22 mouse cellular contexts compared by ENCODE assay signal in genomic region chrX:164379721-164380120, GRCm38 (mm10). TPM values are rescaled to one million over a fixed set of nuclear protein-coding genes. Genes with fewer than 3 reads are reported as not detected.
DNase-seq lines count a peak whose midpoint lies in the region; ATAC-seq and TF ChIP-seq lines count a peak whose summit lies in the region.
"Had no signal": no experiment of that assay in that cellular context is flagged by ENCODE, and none has a peak within 500 bp of the region (broad histone marks: within the 10 kb centered on the region; RNA-seq: fewer than 3 reads in every experiment).

No protein-coding gene starts in this region.

- H3K36me3 ChIP-seq in lung, embryonic 16.5 days (ENCODE audit: control insufficient read depth, insufficient read depth, low read length) = no peaks in the 10 kb centered on the region
- H3K36me3 ChIP-seq: forebrain, embryonic 12.5 days; G1E; heart, embryonic 13.5 days; hindbrain, embryonic 15.5 days had no signal

- DNase-seq in gastrocnemius, adult 2 months = no peak
- no peak for DNase-seq in gastrocnemius, adult 8-10 months (ENCODE audit: low spot score in 2 of 2)
- no peak for DNase-seq in lung, postnatal 14 days
- DNase-seq in NIH3T3 (ENCODE audit: low read depth) (peak; percentile 74), liver (no peak)
- DNase-seq in skeletal muscle tissue, adult 2 months (ENCODE audit: low read depth, low spot score) = peak; percentile 33
- no peak for DNase-seq in kidney, postnatal 25 days
- DNase-seq: adrenal gland, postnatal 14 days; cerebellum, adult 2 months; cerebellum, postnatal 10 days; gastrocnemius, postnatal 10 days; heart, postnatal 36 days had no signal

- no peak for TF ChIP-seq CTCF in gastrocnemius, adult 2 months (IDR thresholded peaks at IDR 0.05)

- H3K27me3 ChIP-seq in lung, embryonic 16.5 days (ENCODE audit: control insufficient read depth, insufficient read depth, low read depth, low read length) = no peaks in the 10 kb centered on the region
- H3K27me3 ChIP-seq: heart, embryonic 13.5 days; hindbrain, embryonic 15.5 days had no signal

- H3K9ac ChIP-seq in lung, embryonic 16.5 days (ENCODE audit: low read length) = no peak overlapping the region
- H3K9ac ChIP-seq: forebrain, embryonic 12.5 days; heart, embryonic 13.5 days; hindbrain, embryonic 15.5 days had no signal

- intact Hi-C loops in gastrocnemius, adult 2 months (cut with DNase I) = no loop called here

- WGBS in lung, embryonic 16.5 days = 47% methylated on average over 4 of the region's 4 CpGs

- no peak overlapping the region for H3K4me3 ChIP-seq in gastrocnemius, adult 2 months
- H3K4me3 ChIP-seq in lung, embryonic 16.5 days (ENCODE audit: low read length) = no peak overlapping the region
- H3K4me3 ChIP-seq: forebrain, embryonic 12.5 days; heart, embryonic 13.5 days; hindbrain, embryonic 15.5 days had no signal

- ATAC-seq in lung, embryonic 16.5 days (ENCODE audit: low read depth) = no peak
- ATAC-seq: CD4-positive, CD25-positive, alpha-beta regulatory T cell, adult 4 months; forebrain, embryonic 16.5 days; intestine, embryonic 16.5 days had no signal

- peak overlapping the region; percentile 25 for H3K27ac ChIP-seq in gastrocnemius, adult 2 months
- H3K27ac ChIP-seq in lung, embryonic 16.5 days (ENCODE audit: low read length) = peak overlapping the region; percentile 55
- H3K27ac ChIP-seq: forebrain, embryonic 12.5 days; heart, embryonic 13.5 days; hindbrain, embryonic 15.5 days had no signal

- H3K9me3 ChIP-seq in lung, embryonic 16.5 days (ENCODE audit: control insufficient read depth, low read length) = no peaks in the 10 kb centered on the region
- H3K9me3 ChIP-seq: forebrain, embryonic 12.5 days; G1E; heart, embryonic 13.5 days; hindbrain, embryonic 15.5 days had no signal

- H3K4me2 ChIP-seq in lung, embryonic 16.5 days (ENCODE audit: low read depth, low read length) = no peak overlapping the region
- H3K4me2 ChIP-seq: forebrain, embryonic 12.5 days; heart, embryonic 13.5 days; hindbrain, embryonic 15.5 days had no signal

- H3K4me1 ChIP-seq in lung, embryonic 16.5 days (replicated peaks; ENCODE audit: control insufficient read depth, insufficient read depth, low read length) = no peaks in the 10 kb centered on the region
- H3K4me1 ChIP-seq: forebrain, embryonic 12.5 days; heart, embryonic 13.5 days had no signal

RNA-seq across cellular contexts. Expression of gene Vegfd, which starts 6.5 kb away (rescaled TPM):
- total RNA-seq in gastrocnemius, adult 2 months (2021) = 1 to 10 TPM; 2.6 to 2.7 TPM
- total RNA-seq in gastrocnemius, adult 8-10 months (2022) = 1 to 10 TPM; 2.5 to 3.5 (median 2.8) TPM
- 56.4 and 58.4 TPM in 2 replicates for polyA plus RNA-seq in lung, embryonic 16.5 days (2015; fragmentation: Nextera tagmentation; extraction: Ambion mirVana)
- polyA plus RNA-seq: CD4-positive, CD25-positive, alpha-beta regulatory T cell, adult 4 months; G1E had no signal

RNA-seq across cellular contexts. Expression of gene Piga, which starts 39.9 kb away (rescaled TPM):
- 1 to 10 TPM; 1.6 to 2.1 TPM for total RNA-seq in gastrocnemius, adult 2 months (2021)
- total RNA-seq in gastrocnemius, adult 8-10 months (2022) = 1 to 10 TPM; 1.0 to 1.3 (median 1.2) TPM
- 20.3 and 22.0 TPM in 2 replicates for polyA plus RNA-seq in lung, embryonic 16.5 days (2015; fragmentation: Nextera tagmentation; extraction: Ambion mirVana)

RNA-seq across cellular contexts. Expression of gene Asb11, which starts 57.1 kb away (rescaled TPM):
- 100 to 1,000 TPM; 141 to 190 TPM for total RNA-seq in gastrocnemius, adult 2 months (2021)
- total RNA-seq in gastrocnemius, adult 8-10 months (2022) = 100 to 1,000 TPM; 156 to 181 (median 167) TPM
- 0.45 and 0.50 TPM in 2 replicates for polyA plus RNA-seq in lung, embryonic 16.5 days (2015; fragmentation: Nextera tagmentation; extraction: Ambion mirVana)
- total RNA-seq: adrenal gland, postnatal 14 days had no signal
- polyA plus RNA-seq: CD4-positive, CD25-positive, alpha-beta regulatory T cell, adult 4 months; embryonic facial prominence, embryonic 11.5 days; forebrain, embryonic 12.5 days; forebrain, embryonic 16.5 days; G1E; hindbrain, embryonic 11.5 days; hindbrain, embryonic 15.5 days had no signal

Comparison
In these comparisons a context has a peak if more than half of its experiments do, and no peak if none do; other contexts are left out.
1. DNase-seq: peak in NIH3T3 (single experiment) and skeletal muscle tissue, adult 2 months (single experiment); none in gastrocnemius, adult 2 months (single experiment), gastrocnemius, adult 8-10 months (0 of 2), lung, postnatal 14 days (single experiment), kidney, postnatal 25 days (0 of 2) and liver (single experiment).